Mouse (Mus musculus): ENCODE measurements at regions not wholly inside any gene's neighbourhood (a gene's known extent, or its start where the extent isn't known, plus 50 kb on each side); places are given as distances from the start of the nearest gene placed in this dataset.

- DNase-seq: no peak
These were observed 86.9 kb downstream of the Ndufa10 start for GRCm38 (mm10) chr1:92386752-92387151.

- DNase-seq: no peak
These were observed 88.7 kb downstream of the Ndufa10 start for GRCm38 (mm10) chr1:92384945-92385344.

GRCm38 (mm10) chr1:92383749-92384148, 89.9 kb downstream of the Ndufa10 start:
- DNase-seq: no peak

GRCm38 (mm10) chr1:92379510-92379886, 94.2 kb downstream of the Ndufa10 start:
- no peak for DNase-seq

GRCm38 (mm10) chr1:92378741-92379509, 94.7 kb downstream of the Ndufa10 start:
- no peak for DNase-seq

GRCm38 (mm10) chr1:92376456-92376855, 97.2 kb downstream of the Ndufa10 start:
- no peak for DNase-seq

GRCm38 (mm10) chr1:92372222-92372990, 101.3 kb downstream of the Ndufa10 start:
- peak; percentile 28 for DNase-seq

- peak; percentile 44 for DNase-seq
These were observed 102.2 kb downstream of the Ndufa10 start for GRCm38 (mm10) chr1:92371357-92371981.

GRCm38 (mm10) chr1:92370842-92371241, 102.8 kb downstream of the Ndufa10 start:
- no peak for DNase-seq

- DNase-seq: no peak
These were observed 103.7 kb downstream of the Ndufa10 start for GRCm38 (mm10) chr1:92369972-92370371.

- DNase-seq: no peak
These were observed 107.4 kb downstream of the Ndufa10 start for GRCm38 (mm10) chr1:92366249-92366648.

GRCm38 (mm10) chr1:92365366-92366075, 108.1 kb downstream of the Ndufa10 start:
- DNase-seq: no peak

GRCm38 (mm10) chr1:92361677-92362076, 112.0 kb downstream of the Ndufa10 start:
- DNase-seq: no peak

GRCm38 (mm10) chr1:92360255-92360654, 113.4 kb downstream of the Ndufa10 start:
- peak; percentile 72 for DNase-seq

- no peak for DNase-seq
These were observed 114.2 kb downstream of the Ndufa10 start for GRCm38 (mm10) chr1:92359473-92359872.

- DNase-seq: no peak
These were observed 114.8 kb downstream of the Ndufa10 start for GRCm38 (mm10) chr1:92358758-92359287.

GRCm38 (mm10) chr1:92348353-92349005, 125.2 kb downstream of the Ndufa10 start:
- DNase-seq: no peak

- no peak for DNase-seq
These were observed 126.0 kb downstream of the Ndufa10 start for GRCm38 (mm10) chr1:92347656-92348055.

GRCm38 (mm10) chr1:92343768-92344167, 129.9 kb downstream of the Ndufa10 start:
- no peak for DNase-seq

GRCm38 (mm10) chr1:92343161-92343598, 130.5 kb downstream of the Ndufa10 start:
- no peak for DNase-seq

- DNase-seq: no peak
These were observed 131.7 kb downstream of the Ndufa10 start for GRCm38 (mm10) chr1:92341846-92342540.
